Mouse (Mus musculus): ENCODE data around the gene Lss.

GRCm38 (mm10) chr10:76505865-76506264 lies 25.5 kb upstream of the Lss start:
- TF ChIP-seq CTCF (IDR thresholded peaks at IDR 0.05; ENCODE audit: low read depth) (no peak), EP300 (IDR thresholded peaks at IDR 0.05; ENCODE audit: low read depth) (no peak)
